Mouse (Mus musculus): ENCODE measurements around the gene Meaf6.

DNA sequence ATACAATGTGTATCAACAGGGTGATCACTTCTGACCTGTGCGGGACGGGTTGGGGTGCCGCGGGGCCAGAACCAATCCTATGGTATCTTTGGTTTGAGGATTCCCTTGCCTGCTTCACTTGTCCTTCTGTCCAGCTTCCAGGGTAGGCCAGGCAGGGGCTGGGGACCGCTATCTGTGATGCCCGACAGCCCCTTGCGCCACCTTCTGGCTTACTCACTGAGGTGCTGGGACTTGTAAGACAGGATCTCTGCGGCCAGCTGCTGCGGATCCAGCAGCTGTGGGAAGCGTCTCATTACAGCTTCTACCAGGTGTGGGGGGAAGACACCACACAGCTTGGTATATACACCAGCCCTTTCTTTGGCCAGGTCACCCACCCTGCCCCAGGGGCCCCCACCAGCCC, 34.1 kb downstream of the Meaf6 start:
- TF ChIP-seq CTCF (IDR thresholded peaks at IDR 0.05; ENCODE audit: low read depth) (peak; percentile 25; the same call in 1 of the 2 replicates), EP300 (IDR thresholded peaks at IDR 0.05; ENCODE audit: low read depth) (no peak)

Data from liver, embryonic 14.5 days (tissue).